Mouse (Mus musculus): ENCODE results near the gene Sh3pxd2a. TPM values are rescaled to one million over a fixed set of nuclear protein-coding genes. Genes with fewer than 3 reads are reported as not detected.

Gene Sh3pxd2a
- polyA plus RNA-seq, 1 experiment from 2014 or later, result 7.4 TPM

DNA sequence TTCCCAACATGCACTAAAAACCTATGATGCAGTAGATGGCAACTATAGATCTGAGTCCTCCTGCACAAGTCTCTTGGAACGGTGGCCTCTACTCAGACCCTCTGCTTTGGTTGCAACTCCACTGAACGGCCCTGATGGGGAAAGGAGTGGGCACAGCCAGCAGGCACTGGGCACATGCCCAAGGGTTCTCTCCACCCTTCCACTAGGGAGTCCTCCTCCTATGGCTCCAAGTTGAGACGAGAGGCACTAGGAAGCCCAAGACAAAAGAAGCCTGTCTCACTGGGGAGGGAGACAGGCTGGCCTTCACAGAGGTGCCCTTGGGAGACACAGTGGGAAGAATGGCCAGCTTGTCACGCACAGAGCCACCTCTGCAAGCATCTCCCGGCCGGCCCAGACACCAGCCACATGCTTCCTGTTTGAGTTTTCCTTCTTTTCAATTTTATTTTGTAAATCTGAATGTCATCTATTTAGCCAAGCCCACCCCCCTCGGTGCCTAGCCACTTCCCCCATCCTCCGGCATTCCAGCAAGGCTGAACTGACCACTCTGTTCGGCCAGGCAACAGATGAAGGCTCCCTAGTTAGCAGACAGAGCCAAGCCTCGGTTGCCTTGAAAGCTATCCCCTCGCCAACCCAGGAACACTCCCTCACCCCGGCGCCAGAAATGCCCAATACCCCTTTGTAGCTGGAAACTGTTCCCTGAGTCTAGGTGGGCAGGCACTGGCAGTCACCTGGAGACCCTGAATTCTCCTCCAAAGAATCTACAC is 49.9 kb downstream of the Sh3pxd2a start:
- Histone ChIP-seq H3K4me2 (ENCODE audit: low read depth, low read length) (no peak overlapping the region), H3K4me3 (ENCODE audit: low read depth, low read length) (no peak overlapping the region), H3K27me3 (ENCODE audit: control insufficient read depth, insufficient read depth, low read length) (no peaks in the 10 kb centered on the region), H3K9me3 (replicated peaks; ENCODE audit: control insufficient read depth, low read length) (no peaks in the 10 kb centered on the region), H3K4me1 (ENCODE audit: control insufficient read depth, insufficient read depth, low read length) (no peaks in the 10 kb centered on the region), H3K36me3 (replicated peaks; ENCODE audit: control insufficient read depth, insufficient read depth, low read depth, low read length) (no peaks in the 10 kb centered on the region), H3K27ac (replicated peaks; ENCODE audit: low read depth, low read length) (no peak overlapping the region; the same call in 1 of the 2 replicates), H3K9ac (replicated peaks; ENCODE audit: low read length) (no peak overlapping the region)
- ATAC-seq (replicated peaks; ENCODE audit: insufficient number of reproducible peaks, low FRiP score, low TSS enrichment, low read depth) (no peak), DNase-seq (ENCODE audit: low spot score) (no peak)
- 52% methylated on average over 13 of the region's 13 CpGs for WGBS

GRCm38 (mm10) chr19:47413458-47414005 is 50.7 kb downstream of the Sh3pxd2a start:
- no peaks in the 10 kb centered on the region for H3K9me3 ChIP-seq (replicated peaks; ENCODE audit: control insufficient read depth, low read length)
- H3K4me1 ChIP-seq (ENCODE audit: control insufficient read depth, insufficient read depth, low read length), result peaks cover 5% of the 10 kb centered on the region; the same call in 1 of the 2 replicates
- H3K9ac ChIP-seq (replicated peaks; ENCODE audit: low read length), result no peak overlapping the region
- no peaks in the 10 kb centered on the region for H3K27me3 ChIP-seq (ENCODE audit: control insufficient read depth, insufficient read depth, low read length)
- H3K27ac ChIP-seq (replicated peaks; ENCODE audit: low read depth, low read length), result no peak overlapping the region
- 81% methylated on average over 6 of the region's 6 CpGs for WGBS
- no peak overlapping the region for H3K4me3 ChIP-seq (ENCODE audit: low read depth, low read length)
- no peak for ATAC-seq (replicated peaks; ENCODE audit: insufficient number of reproducible peaks, low FRiP score, low TSS enrichment, low read depth)
- H3K36me3 ChIP-seq (replicated peaks; ENCODE audit: control insufficient read depth, insufficient read depth, low read depth, low read length), result no peaks in the 10 kb centered on the region
- no peak overlapping the region for H3K4me2 ChIP-seq (ENCODE audit: low read depth, low read length)
- no peak for DNase-seq (ENCODE audit: low spot score)

GRCm38 (mm10) chr19:47412566-47413248 is 51.5 kb downstream of the Sh3pxd2a start:
- Histone ChIP-seq H3K9me3 (replicated peaks; ENCODE audit: control insufficient read depth, low read length) (no peaks in the 10 kb centered on the region), H3K4me1 (ENCODE audit: control insufficient read depth, insufficient read depth, low read length) (peaks cover 7% of the 10 kb centered on the region; the same call in 1 of the 2 replicates)

GRCm38 (mm10) chr19:47410301-47410700 is 53.9 kb downstream of the Sh3pxd2a start:
- H3K4me1 ChIP-seq (ENCODE audit: control insufficient read depth, insufficient read depth, low read length), result peaks cover 7% of the 10 kb centered on the region; the same call in 1 of the 2 replicates
- no peak for ATAC-seq (replicated peaks; ENCODE audit: insufficient number of reproducible peaks, low FRiP score, low TSS enrichment, low read depth)
- WGBS, result 94% methylated on average over 6 of the region's 6 CpGs

More at GRCm38 (mm10) chr19:47412566-47413248, 51.5 kb downstream of the Sh3pxd2a start:
- ATAC-seq (replicated peaks; ENCODE audit: insufficient number of reproducible peaks, low FRiP score, low TSS enrichment, low read depth), result no peak
- Histone ChIP-seq H3K36me3 (replicated peaks; ENCODE audit: control insufficient read depth, insufficient read depth, low read depth, low read length) (no peaks in the 10 kb centered on the region), H3K4me2 (ENCODE audit: low read depth, low read length) (no peak overlapping the region), H3K4me3 (ENCODE audit: low read depth, low read length) (no peak overlapping the region), H3K27ac (replicated peaks; ENCODE audit: low read depth, low read length) (no peak overlapping the region), H3K27me3 (ENCODE audit: control insufficient read depth, insufficient read depth, low read length) (no peaks in the 10 kb centered on the region), H3K9ac (replicated peaks; ENCODE audit: low read length) (no peak overlapping the region)
- WGBS, result 79% methylated on average over 11 of the region's 11 CpGs
- DNase-seq (ENCODE audit: low spot score), result no peak

GRCm38 (mm10) chr19:47409142-47409541 is 55.1 kb downstream of the Sh3pxd2a start:
- H3K27me3 ChIP-seq (ENCODE audit: control insufficient read depth, insufficient read depth, low read length), result no peaks in the 10 kb centered on the region
- no peak overlapping the region for H3K4me2 ChIP-seq (ENCODE audit: low read depth, low read length)
- H3K4me1 ChIP-seq (ENCODE audit: control insufficient read depth, insufficient read depth, low read length), result peaks cover 7% of the 10 kb centered on the region; the same call in 1 of the 2 replicates
- H3K4me3 ChIP-seq (ENCODE audit: low read depth, low read length), result no peak overlapping the region
- H3K27ac ChIP-seq (replicated peaks; ENCODE audit: low read depth, low read length), result no peak overlapping the region
- no peaks in the 10 kb centered on the region for H3K9me3 ChIP-seq (replicated peaks; ENCODE audit: control insufficient read depth, low read length)
- H3K9ac ChIP-seq (replicated peaks; ENCODE audit: low read length), result no peak overlapping the region
- no peak for DNase-seq (ENCODE audit: low spot score)
- ATAC-seq (replicated peaks; ENCODE audit: insufficient number of reproducible peaks, low FRiP score, low TSS enrichment, low read depth), result no peak
- H3K36me3 ChIP-seq (replicated peaks; ENCODE audit: control insufficient read depth, insufficient read depth, low read depth, low read length), result no peaks in the 10 kb centered on the region

More at GRCm38 (mm10) chr19:47410301-47410700, 53.9 kb downstream of the Sh3pxd2a start:
- Histone ChIP-seq H3K27ac (replicated peaks; ENCODE audit: low read depth, low read length) (no peak overlapping the region), H3K36me3 (replicated peaks; ENCODE audit: control insufficient read depth, insufficient read depth, low read depth, low read length) (no peaks in the 10 kb centered on the region), H3K4me2 (ENCODE audit: low read depth, low read length) (no peak overlapping the region), H3K9me3 (replicated peaks; ENCODE audit: control insufficient read depth, low read length) (no peaks in the 10 kb centered on the region), H3K27me3 (ENCODE audit: control insufficient read depth, insufficient read depth, low read length) (no peaks in the 10 kb centered on the region), H3K9ac (replicated peaks; ENCODE audit: low read length) (no peak overlapping the region), H3K4me3 (ENCODE audit: low read depth, low read length) (no peak overlapping the region)
- no peak for DNase-seq (ENCODE audit: low spot score)

DNA sequence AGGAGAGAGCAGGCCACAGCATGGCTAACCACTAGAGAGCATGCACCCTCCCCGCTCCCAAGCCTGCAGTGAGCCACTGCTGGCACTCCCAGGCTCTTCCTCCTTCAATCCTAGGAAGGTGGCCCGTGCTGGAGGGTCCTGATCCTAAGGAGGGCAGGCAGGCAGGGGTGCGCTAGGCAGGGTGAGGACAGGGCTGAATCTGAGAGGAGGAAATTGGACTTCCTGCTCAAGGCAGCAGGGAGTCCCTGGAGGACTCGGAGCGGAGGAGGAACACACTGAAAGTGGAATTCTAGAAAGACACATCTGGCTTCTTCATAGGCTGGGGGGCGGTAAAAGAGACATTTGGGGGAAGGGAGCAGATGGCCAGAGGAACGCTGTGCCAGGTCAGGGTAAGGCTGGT is 55.5 kb downstream of the Sh3pxd2a start:
- Histone ChIP-seq H3K4me2 (ENCODE audit: low read depth, low read length) (no peak overlapping the region), H3K4me1 (ENCODE audit: control insufficient read depth, insufficient read depth, low read length) (peaks cover 7% of the 10 kb centered on the region; the same call in 1 of the 2 replicates), H3K27me3 (ENCODE audit: control insufficient read depth, insufficient read depth, low read length) (no peaks in the 10 kb centered on the region), H3K4me3 (ENCODE audit: low read depth, low read length) (no peak overlapping the region), H3K9me3 (replicated peaks; ENCODE audit: control insufficient read depth, low read length) (no peaks in the 10 kb centered on the region), H3K36me3 (replicated peaks; ENCODE audit: control insufficient read depth, insufficient read depth, low read depth, low read length) (no peaks in the 10 kb centered on the region), H3K9ac (replicated peaks; ENCODE audit: low read length) (no peak overlapping the region), H3K27ac (replicated peaks; ENCODE audit: low read depth, low read length) (no peak overlapping the region)
- DNase-seq (ENCODE audit: low spot score) (peak; percentile 17), ATAC-seq (replicated peaks; ENCODE audit: insufficient number of reproducible peaks, low FRiP score, low TSS enrichment, low read depth) (peak; percentile 45)
- 43% methylated on average over 6 of the region's 7 CpGs for WGBS

DNA sequence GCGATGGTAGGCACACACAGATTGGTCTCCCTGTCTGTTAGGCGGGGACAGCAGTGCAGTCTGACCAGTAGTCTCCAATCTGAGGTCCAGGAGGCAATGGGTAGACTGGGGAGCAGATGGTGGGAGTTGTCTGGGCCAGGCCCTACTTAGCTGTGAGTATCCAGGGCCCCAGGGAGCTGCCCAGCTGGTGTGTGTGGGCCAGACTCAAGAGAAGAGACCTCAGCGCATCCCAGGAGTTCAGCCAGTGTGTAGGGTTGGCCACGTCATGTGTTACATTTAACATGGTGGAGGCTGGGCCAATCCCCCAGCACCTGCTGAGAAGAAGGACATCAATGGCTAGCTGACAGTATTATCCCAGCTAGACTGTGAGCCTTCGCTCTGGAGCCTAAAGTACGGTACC is 56.9 kb downstream of the Sh3pxd2a start:
- Histone ChIP-seq H3K27ac (replicated peaks; ENCODE audit: low read depth, low read length) (no peak overlapping the region), H3K9ac (replicated peaks; ENCODE audit: low read length) (no peak overlapping the region), H3K4me1 (ENCODE audit: control insufficient read depth, insufficient read depth, low read length) (peaks cover 7% of the 10 kb centered on the region), H3K9me3 (replicated peaks; ENCODE audit: control insufficient read depth, low read length) (no peaks in the 10 kb centered on the region), H3K4me2 (ENCODE audit: low read depth, low read length) (no peak overlapping the region), H3K27me3 (ENCODE audit: control insufficient read depth, insufficient read depth, low read length) (no peaks in the 10 kb centered on the region), H3K36me3 (replicated peaks; ENCODE audit: control insufficient read depth, insufficient read depth, low read depth, low read length) (no peaks in the 10 kb centered on the region), H3K4me3 (ENCODE audit: low read depth, low read length) (no peak overlapping the region)
- 91% methylated on average over 6 of the region's 6 CpGs for WGBS
- ATAC-seq (replicated peaks; ENCODE audit: insufficient number of reproducible peaks, low FRiP score, low TSS enrichment, low read depth) (no peak; the same call in 1 of the 2 replicates), DNase-seq (ENCODE audit: low spot score) (no peak)

- WGBS, result 68% methylated on average over 6 of the region's 6 CpGs
- H3K4me1 ChIP-seq (ENCODE audit: control insufficient read depth, insufficient read depth, low read length), result peaks cover 7% of the 10 kb centered on the region
- H3K9me3 ChIP-seq (replicated peaks; ENCODE audit: control insufficient read depth, low read length), result no peaks in the 10 kb centered on the region
- H3K9ac ChIP-seq (replicated peaks; ENCODE audit: low read length), result no peak overlapping the region
- DNase-seq (ENCODE audit: low spot score) (no peak), ATAC-seq (replicated peaks; ENCODE audit: insufficient number of reproducible peaks, low FRiP score, low TSS enrichment, low read depth) (no peak)
- H3K27ac ChIP-seq (replicated peaks; ENCODE audit: low read depth, low read length), result no peak overlapping the region
- no peak overlapping the region for H3K4me3 ChIP-seq (ENCODE audit: low read depth, low read length)
- no peaks in the 10 kb centered on the region for H3K36me3 ChIP-seq (replicated peaks; ENCODE audit: control insufficient read depth, insufficient read depth, low read depth, low read length)
- no peak overlapping the region for H3K4me2 ChIP-seq (ENCODE audit: low read depth, low read length)
- H3K27me3 ChIP-seq (ENCODE audit: control insufficient read depth, insufficient read depth, low read length), result no peaks in the 10 kb centered on the region
Measured at GRCm38 (mm10) chr19:47406524-47406923, 57.7 kb downstream of the Sh3pxd2a start.

Data from embryonic facial prominence, embryonic 11.5 days (tissue).